Mouse (Mus musculus): ENCODE results near the gene H2al1a.
"Not testable (repeated sequence)": the region's sequence is repeated elsewhere in the genome, so short reads cannot be mapped to it uniquely, and the experiment has no call there.

- TF ChIP-seq POLR2A (IDR thresholded peaks at IDR 0.05; ENCODE audit: borderline replicate concordance, low read depth, low read length); CTCF (IDR thresholded peaks at IDR 0.05; ENCODE audit: low read depth, low read length): not testable (repeated sequence)
Measured at GRCm38 (mm10) chrX:11305355-11305754, 6.3 kb downstream of the H2al1a start, which contains the start of gene H2al1c.

All from bone marrow macrophage, adult 2 months (primary cell).